Mouse (Mus musculus) heart, embryonic 14.5 days (tissue): ENCODE results near the gene Ppp4r2. TPM values are rescaled to one million over a fixed set of nuclear protein-coding genes. Genes with fewer than 3 reads are reported as not detected.

Experiments used
- ATAC-seq: fragments of 200-750 bp; cut with Nextera tagmentation; 2 replicates; pipeline ENCODE4 v1.8.0; 2017; ENCODE audit warnings: low read depth, moderate TSS enrichment; ENCODE audit not compliant: insufficient number of reproducible peaks, insufficient read depth, low FRiP score
- H3K27ac ChIP-seq, 2 experiments: fragments of 200-500 bp in 1 of 2; fragments of 300-500 bp in 1 of 2; sonication (generic) in 1 of 2; replicated peaks in 1 of 2; 2 replicates each; pipeline ENCODE4 v1.5.1; 2012 to 2014; ENCODE audit warnings: low read depth in 2 of 2, low read length in 2 of 2, control low read depth in 1 of 2, mild to moderate bottlenecking in 1 of 2, mixed read lengths in 1 of 2; ENCODE audit not compliant: control insufficient read depth in 1 of 2, insufficient read depth in 1 of 2
- H3K27me3 ChIP-seq: fragments of 300-500 bp; sonication (generic); 2 replicates; pipeline ENCODE4 v1.6.1; 2014; ENCODE audit warnings: mild to moderate bottlenecking, low read length, control low read depth; ENCODE audit not compliant: control insufficient read depth, insufficient read depth
- H3K36me3 ChIP-seq: fragments of 300-500 bp; sonication (generic); 2 replicates; pipeline ENCODE4 v1.6.1; 2014; ENCODE audit warnings: mild to moderate bottlenecking, control low read depth, low read length, mixed read lengths; ENCODE audit not compliant: control insufficient read depth, insufficient read depth
- H3K4me1 ChIP-seq, 2 experiments: fragments of 200-500 bp in 1 of 2; fragments of 300-500 bp in 1 of 2; sonication (generic) in 1 of 2; 2 replicates each; pipeline ENCODE4 v1.6.1; 2012 to 2014; ENCODE audit warnings: low read length in 2 of 2, control low read depth in 1 of 2, mixed read lengths in 1 of 2; ENCODE audit not compliant: control insufficient read depth in 2 of 2, insufficient read depth in 2 of 2
- H3K4me2 ChIP-seq: fragments of 300-500 bp; sonication (generic); 2 replicates; pipeline ENCODE4 v1.6.1; 2014; ENCODE audit warnings: mild to moderate bottlenecking, low read length
- H3K4me3 ChIP-seq, 2 experiments: fragments of 200-500 bp in 1 of 2; fragments of 300-500 bp in 1 of 2; sonication (generic) in 1 of 2; 2 replicates each; pipeline ENCODE4 v1.5.1; 2012 to 2014; ENCODE audit warnings: low read length in 2 of 2, mild to moderate bottlenecking in 2 of 2, control low read depth in 1 of 2, low read depth in 1 of 2, moderate library complexity in 1 of 2; ENCODE audit not compliant: control insufficient read depth in 1 of 2, insufficient read depth in 1 of 2
- H3K9ac ChIP-seq: fragments of 300-500 bp; sonication (generic); 2 replicates; pipeline ENCODE4 v1.6.1; 2014; ENCODE audit warnings: mild to moderate bottlenecking, low read length
- H3K9me3 ChIP-seq: fragments of 300-500 bp; sonication (generic); 2 replicates; pipeline ENCODE4 v1.6.1; 2016; ENCODE audit warnings: low read length, control low read depth; ENCODE audit not compliant: control insufficient read depth
- WGBS: fragments of 180-500 bp; shearing (Covaris S2); extraction: QIAGEN DNeasy Blood & Tissue Kit; methylation state at CpG from one replicate; pipeline ENCODE4 v1.1.7; 2014; 5-methylcytosine and 5-hydroxymethylcytosine counted together
- polyA plus RNA-seq: library from polyadenylated mRNA; unstranded; fragments of >200 nt; fragmentation: Nextera tagmentation; extraction: Ambion mirVana; gene quantifications from 2 replicates; pipeline ENCODE4 v1.2.1, GENCODE M21; 2014

Gene Ppp4r2
- polyA plus RNA-seq, 1 experiment from 2014 or later = 24.1 TPM

- no peak for ATAC-seq
- H3K27ac ChIP-seq = no peak overlapping the region
- H3K27me3 ChIP-seq = no peaks in the 10 kb centered on the region
- no peak overlapping the region for H3K4me3 ChIP-seq
- H3K4me1 ChIP-seq = no peaks in the 10 kb centered on the region
- WGBS = 51% methylated on average over 3 of the region's 3 CpGs
- H3K36me3 ChIP-seq = no peaks in the 10 kb centered on the region
- no peak overlapping the region for H3K4me2 ChIP-seq
- H3K9me3 ChIP-seq = no peaks in the 10 kb centered on the region
- H3K9ac ChIP-seq = no peak overlapping the region
Observed at GRCm38 (mm10) chr6:100811731-100812130, 21.7 kb upstream of the Ppp4r2 start.

- H3K27me3 ChIP-seq = no peaks in the 10 kb centered on the region
- H3K36me3 ChIP-seq = no peaks in the 10 kb centered on the region
- WGBS = 71% methylated on average over 2 of the region's 2 CpGs
- H3K27ac ChIP-seq = no peak overlapping the region
- H3K4me2 ChIP-seq = no peak overlapping the region
- no peak for ATAC-seq
- H3K4me1 ChIP-seq = peaks cover 0 to 3% of the 10 kb centered on the region in 2 experiments; a peak in 3 of 4 replicates
- H3K9ac ChIP-seq = no peak overlapping the region
- H3K4me3 ChIP-seq = no peak overlapping the region
- no peaks in the 10 kb centered on the region for H3K9me3 ChIP-seq
Observed at GRCm38 (mm10) chr6:100821367-100821766, 12.1 kb upstream of the Ppp4r2 start.

- no peak for ATAC-seq
- Histone ChIP-seq H3K4me3 (no peak overlapping the region), H3K4me2 (no peak overlapping the region), H3K36me3 (no peaks in the 10 kb centered on the region), H3K9me3 (no peaks in the 10 kb centered on the region), H3K27me3 (no peaks in the 10 kb centered on the region), H3K4me1 (peaks cover 0 to 3% of the 10 kb centered on the region in 2 experiments; a peak in 3 of 4 replicates), H3K9ac (no peak overlapping the region), H3K27ac (no peak overlapping the region)
- WGBS = 84% methylated on average over 1 of the region's 1 CpGs
Observed at GRCm38 (mm10) chr6:100823356-100823755, 10.1 kb upstream of the Ppp4r2 start.

GRCm38 (mm10) chr6:100824381-100824965, 8.9 kb upstream of the Ppp4r2 start:
- H3K4me1 ChIP-seq = peaks cover 0 to 3% of the 10 kb centered on the region in 2 experiments; a peak in 3 of 4 replicates
- H3K4me3 ChIP-seq = no peak overlapping the region
- no peak overlapping the region for H3K27ac ChIP-seq
- H3K4me2 ChIP-seq = no peak overlapping the region
- no peaks in the 10 kb centered on the region for H3K27me3 ChIP-seq
- H3K9me3 ChIP-seq = no peaks in the 10 kb centered on the region
- no peaks in the 10 kb centered on the region for H3K36me3 ChIP-seq
- no peak overlapping the region for H3K9ac ChIP-seq
- 31% methylated on average over 7 of the region's 7 CpGs for WGBS
- no peak for ATAC-seq

GRCm38 (mm10) chr6:100826046-100826445, 7.4 kb upstream of the Ppp4r2 start:
- Histone ChIP-seq H3K27ac (no peak overlapping the region), H3K27me3 (no peaks in the 10 kb centered on the region), H3K4me1 (peaks cover 0 to 3% of the 10 kb centered on the region in 2 experiments; a peak in 3 of 4 replicates), H3K4me2 (no peak overlapping the region), H3K9me3 (no peaks in the 10 kb centered on the region), H3K4me3 (no peak overlapping the region), H3K36me3 (no peaks in the 10 kb centered on the region), H3K9ac (no peak overlapping the region)
- WGBS = 83% methylated on average over 6 of the region's 6 CpGs
- ATAC-seq = no peak

- Histone ChIP-seq H3K9me3 (no peaks in the 10 kb centered on the region), H3K36me3 (no peaks in the 10 kb centered on the region), H3K9ac (no peak overlapping the region), H3K4me3 (no peak overlapping the region), H3K4me1 (peaks cover 0 to 3% of the 10 kb centered on the region in 2 experiments; a peak in 3 of 4 replicates), H3K4me2 (no peak overlapping the region), H3K27me3 (no peaks in the 10 kb centered on the region), H3K27ac (no peak overlapping the region)
- WGBS = 87% methylated on average over 6 of the region's 7 CpGs
- no peak for ATAC-seq
Observed at GRCm38 (mm10) chr6:100828565-100828964, 4.9 kb upstream of the Ppp4r2 start.

GRCm38 (mm10) chr6:100829770-100830169, 3.7 kb upstream of the Ppp4r2 start:
- Histone ChIP-seq H3K27me3 (no peaks in the 10 kb centered on the region), H3K4me1 (peaks cover 0 to 4% of the 10 kb centered on the region in 2 experiments; a peak in 1 of 4 replicates), H3K9me3 (no peaks in the 10 kb centered on the region), H3K36me3 (no peaks in the 10 kb centered on the region), H3K27ac (no peak overlapping the region), H3K9ac (no peak overlapping the region), H3K4me2 (no peak overlapping the region), H3K4me3 (no peak overlapping the region)
- no peak for ATAC-seq
- 82% methylated on average over 5 of the region's 5 CpGs for WGBS

- no peak for ATAC-seq
- WGBS = 67% methylated on average over 3 of the region's 3 CpGs
- Histone ChIP-seq H3K4me1 (peaks cover 0 to 11% of the 10 kb centered on the region in 2 experiments; a peak in 1 of 4 replicates), H3K27ac (no peak overlapping the region), H3K4me2 (no peak overlapping the region), H3K4me3 (no peak overlapping the region), H3K9ac (no peak overlapping the region), H3K9me3 (no peaks in the 10 kb centered on the region), H3K36me3 (peaks cover 11% of the 10 kb centered on the region), H3K27me3 (no peaks in the 10 kb centered on the region)
Observed at GRCm38 (mm10) chr6:100831188-100831587, 2.2 kb upstream of the Ppp4r2 start.
